Comparison of ENCODE assay signal across 9 mouse cellular contexts in genomic region chr11:100387589-100388375, GRCm38 (mm10). TPM values are rescaled to one million over a fixed set of nuclear protein-coding genes. Genes with fewer than 3 reads are reported as not detected.
DNase-seq lines count a peak whose midpoint lies in the region; ATAC-seq and TF ChIP-seq lines count a peak whose summit lies in the region.
"Had no signal": no experiment of that assay in that cellular context is flagged by ENCODE, and none has a peak within 500 bp of the region (broad histone marks: within the 10 kb centered on the region; RNA-seq: fewer than 3 reads in every experiment).

No protein-coding gene starts in this region.

- no peak for TF ChIP-seq CTCF in midbrain, postnatal 0 days (IDR thresholded peaks at IDR 0.05)

- H3K9ac ChIP-seq in midbrain, postnatal 0 days (replicated peaks; ENCODE audit: low read length, poor library complexity, severe bottlenecking) = no peak overlapping the region
- H3K9ac ChIP-seq: midbrain, embryonic 12.5 days had no signal

- peaks cover 28% of the 10 kb centered on the region for H3K36me3 ChIP-seq in midbrain, postnatal 0 days (ENCODE audit: insufficient read depth, low read length)

- DNase-seq in 3134 (ENCODE audit: extremely low read depth, insufficient read length, low spot score) (peak; percentile 46), 3T3-L1 (ENCODE audit: low read depth, low spot score) (peak; percentile 77)
- DNase-seq in gastrocnemius, postnatal 10 days = peak; percentile 42
- DNase-seq in kidney, adult 18-20 months = peak; percentile 63
- peak; percentile 73 for DNase-seq in lung, postnatal 14 days
- DNase-seq in midbrain, postnatal 0 days (ENCODE audit: low spot score) = no peak
- no peak for DNase-seq in layer of hippocampus, adult 11-12 months (ENCODE audit: low spot score)

- WGBS in midbrain, postnatal 0 days = 62% methylated on average over 14 of the region's 14 CpGs

- H3K27me3 ChIP-seq in midbrain, postnatal 0 days (ENCODE audit: insufficient read depth, low read length) = no peaks in the 10 kb centered on the region
- H3K27me3 ChIP-seq: midbrain, embryonic 12.5 days had no signal

- no peaks in the 10 kb centered on the region for H3K9me3 ChIP-seq in midbrain, postnatal 0 days (ENCODE audit: low read length)
- H3K9me3 ChIP-seq: midbrain, embryonic 12.5 days had no signal

- H3K4me1 ChIP-seq in midbrain, postnatal 0 days (ENCODE audit: insufficient read depth, low read length) = no peaks in the 10 kb centered on the region

- H3K4me2 ChIP-seq in midbrain, postnatal 0 days (ENCODE audit: low read depth, low read length, poor library complexity, severe bottlenecking) = no peak overlapping the region
- H3K4me2 ChIP-seq: midbrain, embryonic 12.5 days had no signal

- H3K27ac ChIP-seq in midbrain, postnatal 0 days (ENCODE audit: low read depth, low read length) = no peak overlapping the region
- H3K27ac ChIP-seq: midbrain, embryonic 12.5 days had no signal

- no peak for ATAC-seq in CD4-positive, CD25-positive, alpha-beta regulatory T cell, adult 4 months
- no peak for ATAC-seq in midbrain, postnatal 0 days (ENCODE audit: low FRiP score)

- H3K4me3 ChIP-seq in midbrain, postnatal 0 days (ENCODE audit: low read depth, low read length) = no peak overlapping the region
- H3K4me3 ChIP-seq: midbrain, embryonic 12.5 days had no signal

RNA-seq across cellular contexts. Expression of gene Jup, which starts 9.8 kb away (rescaled TPM):
- total RNA-seq in gastrocnemius, postnatal 10 days (2021) = 10 to 100 TPM; 81.4 to 90.0 TPM
- polyA plus RNA-seq in CD4-positive, CD25-positive, alpha-beta regulatory T cell, adult 4 months (2017; shearing (Covaris generic)) = 1 to 10 TPM in 1 of 2 experiments, under 1 TPM in 1; 0.32 to 1.9 TPM
- 133 and 156 TPM in 2 replicates for total RNA-seq in midbrain, postnatal 0 days (2014; rRNA removed)
- 69.7 and 75.5 TPM in 2 replicates for polyA plus RNA-seq in midbrain, postnatal 0 days (2015; fragmentation: Nextera tagmentation; extraction: Ambion mirVana)

RNA-seq across cellular contexts. Expression of gene P3h4, which starts 26.9 kb away (rescaled TPM):
- 10 to 100 TPM; 15.4 to 22.8 TPM for total RNA-seq in gastrocnemius, postnatal 10 days (2021)
- polyA plus RNA-seq in CD4-positive, CD25-positive, alpha-beta regulatory T cell, adult 4 months (2017; shearing (Covaris generic)) = not detected
- total RNA-seq in midbrain, postnatal 0 days (2014; rRNA removed) = 24.4 and 26.0 TPM in 2 replicates
- 23.4 and 23.7 TPM in 2 replicates for polyA plus RNA-seq in midbrain, postnatal 0 days (2015; fragmentation: Nextera tagmentation; extraction: Ambion mirVana)

RNA-seq across cellular contexts. Expression of gene Fkbp10, which starts 27.7 kb away (rescaled TPM):
- total RNA-seq in gastrocnemius, postnatal 10 days (2021) = 10 to 100 TPM; 46.6 to 65.6 TPM
- not detected for polyA plus RNA-seq in CD4-positive, CD25-positive, alpha-beta regulatory T cell, adult 4 months (2017; shearing (Covaris generic))
- 29.0 and 33.9 TPM in 2 replicates for total RNA-seq in midbrain, postnatal 0 days (2014; rRNA removed)
- 19.9 and 21.8 TPM in 2 replicates for polyA plus RNA-seq in midbrain, postnatal 0 days (2015; fragmentation: Nextera tagmentation; extraction: Ambion mirVana)

RNA-seq across cellular contexts. Expression of gene Hap1, which starts 31.9 kb away (rescaled TPM):
- 1 to 10 TPM in 1 of 2 experiments, under 1 TPM in 1; 0.73 to 1.3 TPM for total RNA-seq in gastrocnemius, postnatal 10 days (2021)
- polyA plus RNA-seq in CD4-positive, CD25-positive, alpha-beta regulatory T cell, adult 4 months (2017; shearing (Covaris generic)) = under 1 TPM in 1 of 2 experiments, not detected in 1; 0.50 TPM
- total RNA-seq in midbrain, postnatal 0 days (2014; rRNA removed) = 743 and 796 TPM in 2 replicates
- 597 and 631 TPM in 2 replicates for polyA plus RNA-seq in midbrain, postnatal 0 days (2015; fragmentation: Nextera tagmentation; extraction: Ambion mirVana)

RNA-seq across cellular contexts. Expression of gene Gast, which starts 53.6 kb away (rescaled TPM):
- not detected for total RNA-seq in gastrocnemius, postnatal 10 days (2021)
- polyA plus RNA-seq in CD4-positive, CD25-positive, alpha-beta regulatory T cell, adult 4 months (2017; shearing (Covaris generic)) = not detected
- not detected in 2 replicates for total RNA-seq in midbrain, postnatal 0 days (2014; rRNA removed)
- 1.1 and 2.2 TPM in 2 replicates for polyA plus RNA-seq in midbrain, postnatal 0 days (2015; fragmentation: Nextera tagmentation; extraction: Ambion mirVana)

Comparison
In these comparisons a context has a peak if more than half of its experiments do, and no peak if none do; other contexts are left out.
1. DNase-seq: peak in 3134 (single experiment), 3T3-L1 (single experiment), gastrocnemius, postnatal 10 days (single experiment), kidney, adult 18-20 months (single experiment) and lung, postnatal 14 days (single experiment); none in midbrain, postnatal 0 days (single experiment) and layer of hippocampus, adult 11-12 months (single experiment).